Mouse (Mus musculus) 416B (cell line): Measurements from ENCODE around the gene Mettl17.
"Not testable (repeated sequence)": the region's sequence is repeated elsewhere in the genome, so short reads cannot be mapped to it uniquely, and the experiment has no call there.

Experiments
- DNase-seq: peaks from one replicate; pipeline ENCODE4 v3.0.0; 2011; ENCODE audit warnings: low read depth

The Mettl17 gene

GRCm38 (mm10) chr14:51884598-51885331, at the start of gene Mettl17:
TSS of gene Mettl17 (plus strand) at chr14:51884842.
- DNase-seq = peak; percentile 99

GRCm38 (mm10) chr14:51838480-51838879, 46.2 kb upstream of the Mettl17 start:
- not testable (repeated sequence) for DNase-seq

- no peak for DNase-seq
Observed at GRCm38 (mm10) chr14:51842250-51842649, 42.4 kb upstream of the Mettl17 start.

- DNase-seq = no peak
Observed at GRCm38 (mm10) chr14:51842781-51843180, 41.9 kb upstream of the Mettl17 start.

GRCm38 (mm10) chr14:51843882-51844281, 40.8 kb upstream of the Mettl17 start:
- DNase-seq = no peak

- no peak for DNase-seq
Observed at GRCm38 (mm10) chr14:51846566-51846965, 38.1 kb upstream of the Mettl17 start.

- not testable (repeated sequence) for DNase-seq
Observed at GRCm38 (mm10) chr14:51851006-51851405, 33.6 kb upstream of the Mettl17 start.

- no peak for DNase-seq
Observed at GRCm38 (mm10) chr14:51853399-51853798, 31.2 kb upstream of the Mettl17 start, which contains the start of gene Ear6. TSS of gene Ear6 (plus strand) at chr14:51853699.

- not testable (repeated sequence) for DNase-seq
Observed at GRCm38 (mm10) chr14:51855280-51855679, 29.4 kb upstream of the Mettl17 start.

GRCm38 (mm10) chr14:51863603-51864002, 21.0 kb upstream of the Mettl17 start:
- not testable (repeated sequence) for DNase-seq

GRCm38 (mm10) chr14:51870756-51871155, 13.9 kb upstream of the Mettl17 start:
- peak; percentile 26 for DNase-seq

- DNase-seq = no peak
Observed at GRCm38 (mm10) chr14:51871741-51872140, 12.9 kb upstream of the Mettl17 start.

GRCm38 (mm10) chr14:51877517-51877916, 7.1 kb upstream of the Mettl17 start:
- no peak for DNase-seq

- peak; percentile 95 for DNase-seq
Observed at GRCm38 (mm10) chr14:51883527-51884030, 1.1 kb upstream of the Mettl17 start.

GRCm38 (mm10) chr14:51884031-51884544, 554 bp upstream of the Mettl17 start:
- DNase-seq = peak; percentile 70

GRCm38 (mm10) chr14:51886051-51886450, 1.4 kb downstream of the Mettl17 start:
- DNase-seq = no peak

GRCm38 (mm10) chr14:51889833-51890232, 5.2 kb downstream of the Mettl17 start:
- DNase-seq = no peak

- DNase-seq = no peak
Observed at GRCm38 (mm10) chr14:51892191-51892939, 7.7 kb downstream of the Mettl17 start, which contains the start of gene Slc39a2. TSS of gene Slc39a2 (plus strand) at chr14:51892889.

- no peak for DNase-seq
Observed at GRCm38 (mm10) chr14:51893094-51893794, 8.6 kb downstream of the Mettl17 start.

GRCm38 (mm10) chr14:51893809-51894208, 9.2 kb downstream of the Mettl17 start:
- no peak for DNase-seq

GRCm38 (mm10) chr14:51895071-51895470, 10.4 kb downstream of the Mettl17 start:
- DNase-seq = no peak

- DNase-seq = no peak
Observed at GRCm38 (mm10) chr14:51896019-51896418, 11.4 kb downstream of the Mettl17 start.
